ENCODE assay signal across 8 mouse cellular contexts in genomic region chrX:168639556-168640356, GRCm38 (mm10). TPM values are rescaled to one million over a fixed set of nuclear protein-coding genes. Genes with fewer than 3 reads are reported as not detected.
A peak's percentile ranks its signal among the peaks of the same experiment; 100 is the strongest.
DNase-seq lines count a peak whose midpoint lies in the region; ATAC-seq and TF ChIP-seq lines count a peak whose summit lies in the region.

No protein-coding gene starts in this region.

- WGBS in hindbrain, postnatal 0 days: 34% methylated on average over 11 of the region's 11 CpGs
- WGBS in macrophage (ENCODE audit: missing documents): 21% methylated on average over 11 of the region's 11 CpGs

- no peaks in the 10 kb centered on the region for H3K9me3 ChIP-seq in hindbrain, postnatal 0 days (ENCODE audit: low read length)

- H3K27ac ChIP-seq in hindbrain, postnatal 0 days: no peak overlapping the region
- peak overlapping the region; percentile 43 for H3K27ac ChIP-seq in macrophage

- H3K27me3 ChIP-seq in hindbrain, postnatal 0 days (ENCODE audit: insufficient read depth, low read length): no peaks in the 10 kb centered on the region

- H3K4me3 ChIP-seq in hindbrain, postnatal 0 days (ENCODE audit: low read length): peak overlapping the region; percentile 30
- peak overlapping the region; percentile 11; the same call in 1 of the 2 replicates for H3K4me3 ChIP-seq in macrophage (ENCODE audit: inconsistent target)

- ATAC-seq in hindbrain, postnatal 0 days: peak; percentile 49; the same call in 1 of the 2 replicates

- TF ChIP-seq CTCF in hindbrain, postnatal 0 days (IDR thresholded peaks at IDR 0.05; ENCODE audit: low read depth): peak; percentile 61

- peak overlapping the region; percentile 47 for H3K4me2 ChIP-seq in hindbrain, postnatal 0 days (ENCODE audit: low read depth, low read length)

- H3K4me1 ChIP-seq in hindbrain, postnatal 0 days (ENCODE audit: insufficient read depth, low read length): no peaks in the 10 kb centered on the region

- 0 out of 2 replicates have a peak overlapping the region, but pooled peaks have one; percentile 21 for H3K9ac ChIP-seq in hindbrain, postnatal 0 days (replicated peaks; ENCODE audit: low read length)

- H3K79me2 ChIP-seq in macrophage (ENCODE audit: inconsistent target): no peaks in the 10 kb centered on the region

- DNase-seq in ZHBTc4 (ENCODE audit: low read depth, low spot score): peak; percentile 54
- peak; percentile 23 to 53 for DNase-seq in cerebellum, postnatal 4 days (ENCODE audit: low spot score in 2 of 2)
- DNase-seq in gastrocnemius, adult 8-10 months (ENCODE audit: low spot score in 2 of 2): peak; percentile 38 to 44
- peak; percentile 67 for DNase-seq in hindbrain, postnatal 0 days (ENCODE audit: low spot score)
- DNase-seq in left cerebral cortex, adult 18-20 months (ENCODE audit: low spot score in 2 of 2): peak; percentile 54 to 59
- DNase-seq in retina, postnatal 7 days (ENCODE audit: low read depth, low spot score): peak; percentile 34
- peak; percentile 33 for DNase-seq in urinary bladder, adult 2 months (ENCODE audit: low spot score)

- no peaks in the 10 kb centered on the region for H3K36me3 ChIP-seq in hindbrain, postnatal 0 days (ENCODE audit: insufficient read depth, low read length)
- no peaks in the 10 kb centered on the region for H3K36me3 ChIP-seq in macrophage (ENCODE audit: inconsistent target)

RNA-seq across cellular contexts. Expression of gene Msl3, which starts 33.9 kb away (rescaled TPM):
- 10 to 100 TPM; 34.3 to 45.9 (median 38.6) TPM for total RNA-seq in gastrocnemius, adult 8-10 months (2022)
- total RNA-seq in hindbrain, postnatal 0 days (2014; rRNA removed): 13.6 and 22.7 TPM in 2 replicates
- 15.0 and 15.4 TPM in 2 replicates for polyA plus RNA-seq in hindbrain, postnatal 0 days (2015; fragmentation: Nextera tagmentation; extraction: Ambion mirVana)
- total RNA-seq in left cerebral cortex, adult 18-20 months (2021): 10 to 100 TPM; 25.7 to 25.8 TPM
- total RNA-seq in macrophage (2018; cell fraction: chromatin; rRNA removed): 10 to 100 TPM in 21 of 26 experiments, 1 to 10 TPM in 5; 4.7 to 47.3 (median 16.2) TPM
- total RNA-seq in macrophage (2018; cell fraction: cytosol; rRNA removed): 10 to 100 TPM; 24.0 to 52.2 (median 30.5) TPM
- total RNA-seq in macrophage (2018; cell fraction: nucleus; rRNA removed): 10 to 100 TPM in 25 of 26 experiments, 1 to 10 TPM in 1; 9.4 to 49.3 (median 18.2) TPM
- 33.2 to 58.9 TPM (median 40.6 TPM) in 3 replicates for polyA plus RNA-seq in macrophage (2018)
- polyA plus RNA-seq in urinary bladder, adult 2 months (2012; rRNA removed): 36.7 and 37.9 TPM in 2 replicates
